Mouse (Mus musculus) G1E (cell line): ENCODE data around the gene Pde4d. TPM values are rescaled to one million over a fixed set of nuclear protein-coding genes. Genes with fewer than 3 reads are reported as not detected.

Experiments used
- ATAC-seq: 2 replicates; pipeline ENCODE4 v1.8.0; 2016; ENCODE audit warnings: mild to moderate bottlenecking; ENCODE audit not compliant: insufficient number of reproducible peaks, poor library complexity, low FRiP score, severe bottlenecking; ENCODE audit errors: extremely low read depth
- DNase-seq: peaks from one replicate; pipeline ENCODE4 v3.0.0; 2012; ENCODE audit warnings: low spot score
- H3K27me3 ChIP-seq: 2 replicates; pipeline ENCODE4 v1.6.1; 2012; ENCODE audit warnings: mild to moderate bottlenecking, low read length, inconsistent platforms; ENCODE audit not compliant: insufficient read depth
- H3K36me3 ChIP-seq: replicated peaks from 2 replicates; pipeline ENCODE3; 2012; ENCODE audit warnings: mild to moderate bottlenecking, inconsistent platforms
- H3K4me1 ChIP-seq: 2 replicates; pipeline ENCODE4 v1.6.1; 2012; ENCODE audit warnings: low read depth, low read length, inconsistent platforms, mixed read lengths; ENCODE audit not compliant: insufficient read depth
- H3K4me3 ChIP-seq: 2 replicates; pipeline ENCODE4 v1.5.1; 2012; ENCODE audit warnings: low read depth, mild to moderate bottlenecking, inconsistent platforms, low read length, moderate library complexity, mixed read lengths
- H3K9me3 ChIP-seq: replicated peaks from 2 replicates; pipeline ENCODE4 v1.6.1; 2012; ENCODE audit warnings: inconsistent platforms
- CTCF ChIP-seq: IDR thresholded peaks from 2 replicates; pipeline ENCODE4 v1.5.1; 2012; ENCODE audit warnings: low read depth, low read length, inconsistent platforms, mixed read lengths
- GATA1 ChIP-seq: IDR thresholded peaks from 2 replicates; pipeline ENCODE4 v1.6.1; 2012; ENCODE audit warnings: borderline replicate concordance, low read length, inconsistent platforms, mixed read lengths
- GATA2 ChIP-seq: IDR thresholded peaks from 2 replicates; pipeline ENCODE4 v1.6.1; 2012; ENCODE audit warnings: low read depth, low read length, inconsistent platforms, borderline replicate concordance
- POLR2AphosphoS5 ChIP-seq: IDR thresholded peaks from 2 replicates; pipeline ENCODE4 v1.6.1; 2012; ENCODE audit warnings: low read depth, low read length, inconsistent platforms; ENCODE audit not compliant: insufficient replicate concordance
- TAL1 ChIP-seq: conservative IDR thresholded peaks from 2 replicates; pipeline ENCODE4 v1.6.1; 2012; ENCODE audit warnings: low read depth, low read length, inconsistent platforms, mixed read lengths
- polyA plus RNA-seq: library from polyadenylated mRNA; stranded (reverse); fragments of >175 nt; gene quantifications from 2 replicates; pipeline ENCODE4 v1.2.3, GENCODE M21; 2012
- total RNA-seq, 2 experiments: library from RNA; stranded (forward) in 1 of 2; stranded (reverse) in 1 of 2; fragments of 200-1000 nt in 1 of 2; fragments of >200 nt in 1 of 2; fragmentation: Nextera tagmentation in 1 of 2; gene quantifications; 2 replicates each; pipeline ENCODE4 v1.2.3; 2014 to 2017

Pde4d gene
- total and polyA plus RNA-seq, 3 experiments: 8.2 to 124 (median 22.6) TPM

- H3K27me3 ChIP-seq: no peaks in the 10 kb centered on the region
- H3K4me1 ChIP-seq: peaks cover 26% of the 10 kb centered on the region
- H3K36me3 ChIP-seq: peaks cover 46% of the 10 kb centered on the region
- no peak for TF ChIP-seq GATA2
- DNase-seq (no peak), ATAC-seq (no peak)
- no peak overlapping the region for H3K4me3 ChIP-seq
- no peaks in the 10 kb centered on the region for H3K9me3 ChIP-seq
Observed at GRCm38 (mm10) chr13:109802201-109802600, 1352.5 kb downstream of the Pde4d start.

- H3K36me3 ChIP-seq: peaks cover 41% of the 10 kb centered on the region
- no peak for TF ChIP-seq POLR2AphosphoS5
- TF ChIP-seq GATA1: no peak
- TF ChIP-seq CTCF: no peak
- TF ChIP-seq GATA2: no peak
- no peak for TF ChIP-seq TAL1
- no peak overlapping the region for H3K4me3 ChIP-seq
- DNase-seq: no peak
- no peaks in the 10 kb centered on the region for H3K9me3 ChIP-seq
- ATAC-seq: no peak
- peaks cover 57% of the 10 kb centered on the region for H3K4me1 ChIP-seq
- no peaks in the 10 kb centered on the region for H3K27me3 ChIP-seq
Observed at GRCm38 (mm10) chr13:109806193-109806966, 1356.6 kb downstream of the Pde4d start.

- no peak for TF ChIP-seq CTCF
- no peak for TF ChIP-seq GATA1
- TF ChIP-seq TAL1: no peak
- TF ChIP-seq POLR2AphosphoS5: no peak
- no peak overlapping the region for H3K4me3 ChIP-seq
- ATAC-seq: no peak
- H3K9me3 ChIP-seq: no peaks in the 10 kb centered on the region
- H3K4me1 ChIP-seq: peaks cover 57% of the 10 kb centered on the region
- H3K27me3 ChIP-seq: no peaks in the 10 kb centered on the region
- DNase-seq: no peak
- peaks cover 37% of the 10 kb centered on the region for H3K36me3 ChIP-seq
Observed at GRCm38 (mm10) chr13:109807036-109807435, 1357.3 kb downstream of the Pde4d start.

- Histone ChIP-seq H3K36me3 (peaks cover 38% of the 10 kb centered on the region), H3K4me3 (no peak overlapping the region), H3K4me1 (peaks cover 59% of the 10 kb centered on the region), H3K9me3 (no peaks in the 10 kb centered on the region), H3K27me3 (no peaks in the 10 kb centered on the region)
- TF ChIP-seq TAL1: no peak
- TF ChIP-seq POLR2AphosphoS5: no peak
- TF ChIP-seq GATA2: no peak
- no peak for TF ChIP-seq GATA1
- TF ChIP-seq CTCF: no peak
- no peak for ATAC-seq
- DNase-seq: no peak
Observed at GRCm38 (mm10) chr13:109807446-109807845, 1357.7 kb downstream of the Pde4d start.

GRCm38 (mm10) chr13:109808039-109808438, 1358.3 kb downstream of the Pde4d start:
- DNase-seq (no peak), ATAC-seq (no peak)
- H3K36me3 ChIP-seq: peaks cover 41% of the 10 kb centered on the region
- no peaks in the 10 kb centered on the region for H3K27me3 ChIP-seq
- H3K9me3 ChIP-seq: no peaks in the 10 kb centered on the region
- peaks cover 62% of the 10 kb centered on the region for H3K4me1 ChIP-seq
- TF ChIP-seq TAL1 (no peak), GATA2 (no peak), CTCF (no peak), GATA1 (no peak), POLR2AphosphoS5 (no peak)
- H3K4me3 ChIP-seq: no peak overlapping the region

GRCm38 (mm10) chr13:109808946-109809345, 1359.2 kb downstream of the Pde4d start:
- Histone ChIP-seq H3K36me3 (peaks cover 40% of the 10 kb centered on the region), H3K27me3 (no peaks in the 10 kb centered on the region), H3K9me3 (no peaks in the 10 kb centered on the region), H3K4me1 (peaks cover 62% of the 10 kb centered on the region), H3K4me3 (no peak overlapping the region)
- ATAC-seq (no peak), DNase-seq (no peak)
- TF ChIP-seq GATA2 (no peak), POLR2AphosphoS5 (no peak), GATA1 (no peak), TAL1 (no peak), CTCF (no peak)
